Mouse (Mus musculus) limb, embryonic 14.5 days (tissue): ENCODE data around the gene Stk35. TPM values are rescaled to one million over a fixed set of nuclear protein-coding genes. Genes with fewer than 3 reads are reported as not detected.

Source experiments
- ATAC-seq: fragments of 200-750 bp; cut with Nextera tagmentation; 2 replicates; pipeline ENCODE4 v1.8.0; 2017; ENCODE audit warnings: low read depth, moderate number of reproducible peaks, moderate TSS enrichment; ENCODE audit not compliant: low FRiP score
- DNase-seq: peaks from one replicate; pipeline ENCODE4 v3.0.0-alpha.2; 2015; ENCODE audit warnings: low spot score
- H3K27ac ChIP-seq: fragments of 300-500 bp; sonication (generic); replicated peaks from 2 replicates; pipeline ENCODE4 v1.5.1; 2014; ENCODE audit warnings: low read depth, mild to moderate bottlenecking, low read length, moderate library complexity, mixed read lengths
- H3K27me3 ChIP-seq: fragments of 300-500 bp; sonication (generic); 2 replicates; pipeline ENCODE4 v1.6.1; 2014; ENCODE audit warnings: low read length, mixed read lengths; ENCODE audit not compliant: control insufficient read depth, insufficient read depth
- H3K36me3 ChIP-seq: fragments of 300-500 bp; sonication (generic); 2 replicates; pipeline ENCODE4 v1.6.1; 2014; ENCODE audit warnings: mild to moderate bottlenecking, low read length, moderate library complexity, mixed read lengths; ENCODE audit not compliant: control insufficient read depth, insufficient read depth
- H3K4me1 ChIP-seq: fragments of 300-500 bp; sonication (generic); 2 replicates; pipeline ENCODE4 v1.6.1; 2014; ENCODE audit warnings: antibody characterized with exemption, low read length, mixed read lengths; ENCODE audit not compliant: control insufficient read depth, insufficient read depth
- H3K4me2 ChIP-seq: fragments of 300-500 bp; sonication (generic); replicated peaks from 2 replicates; pipeline ENCODE4 v1.6.1; 2014; ENCODE audit warnings: low read depth, mild to moderate bottlenecking, low read length, moderate library complexity; ENCODE audit not compliant: severe bottlenecking
- H3K4me3 ChIP-seq: fragments of 300-500 bp; sonication (generic); replicated peaks from 2 replicates; pipeline ENCODE4 v1.5.1; 2014; ENCODE audit warnings: low read length
- H3K9ac ChIP-seq: fragments of 300-500 bp; sonication (generic); 2 replicates; pipeline ENCODE4 v1.6.1; 2014; ENCODE audit warnings: mild to moderate bottlenecking, low read depth, low read length, moderate library complexity; ENCODE audit not compliant: severe bottlenecking
- H3K9me3 ChIP-seq: fragments of 300-500 bp; sonication (generic); 2 replicates; pipeline ENCODE4 v1.6.1; 2016; ENCODE audit warnings: low read length; ENCODE audit not compliant: control insufficient read depth
- POLR2A ChIP-seq: fragments of 200-500 bp; IDR thresholded peaks from 2 replicates; pipeline ENCODE4 v1.8.0; 2012; ENCODE audit warnings: inconsistent platforms, mild to moderate bottlenecking, moderate library complexity, borderline replicate concordance; ENCODE audit not compliant: insufficient read depth, insufficient read length; ENCODE audit errors: extremely low read depth
- WGBS: fragments of 180-500 bp; shearing (Covaris S2); extraction: QIAGEN DNeasy Blood & Tissue Kit; methylation state at CpG from one replicate; pipeline ENCODE4 v1.1.7; 2014; 5-methylcytosine and 5-hydroxymethylcytosine counted together
- polyA plus RNA-seq, 2 experiments: library from polyadenylated mRNA; depleted of rRNA in 1 of 2; stranded (reverse) in 1 of 2; unstranded in 1 of 2; fragments of >200 nt; fragmentation: Nextera tagmentation in 1 of 2; extraction: Ambion mirVana in 1 of 2; gene quantifications; 2 replicates each; pipeline versions ENCODE4 v1.2.1 to v1.2.3; 2012 to 2014

The Stk35 gene
- polyA plus RNA-seq, 2 experiments, result 12.3 to 21.5 TPM

GRCm38 (mm10) chr2:129800904-129801230 is 550 bp downstream of the Stk35 start:
- WGBS, result under 1% methylated on average over 29 of the region's 32 CpGs
- ATAC-seq, result peak; percentile 25
- peak overlapping the region; percentile 93 for H3K4me3 ChIP-seq

GRCm38 (mm10) chr2:129801231-129802029 is 1.1 kb downstream of the Stk35 start:
- ATAC-seq, result peak; percentile 89

More at GRCm38 (mm10) chr2:129800904-129801230, 550 bp downstream of the Stk35 start:
- Histone ChIP-seq H3K4me1 (peaks cover 19% of the 10 kb centered on the region), H3K36me3 (peaks cover 19% of the 10 kb centered on the region), H3K9me3 (no peaks in the 10 kb centered on the region), H3K9ac (peak overlapping the region; percentile 90), H3K27ac (peak overlapping the region; percentile 90), H3K27me3 (no peaks in the 10 kb centered on the region), H3K4me2 (peak overlapping the region; percentile 69)
- no peak for DNase-seq
- no peak for TF ChIP-seq POLR2A

GRCm38 (mm10) chr2:129805486-129805885 is 5.2 kb downstream of the Stk35 start:
- no peak for ATAC-seq
- no peak for TF ChIP-seq POLR2A
- Histone ChIP-seq H3K4me1 (peaks cover 14% of the 10 kb centered on the region), H3K4me2 (no peak overlapping the region), H3K9ac (no peak overlapping the region), H3K27me3 (no peaks in the 10 kb centered on the region), H3K36me3 (peaks cover 48% of the 10 kb centered on the region), H3K4me3 (no peak overlapping the region), H3K27ac (no peak overlapping the region), H3K9me3 (no peaks in the 10 kb centered on the region)
- DNase-seq, result no peak
- WGBS, result 92% methylated on average over 4 of the region's 4 CpGs

More at GRCm38 (mm10) chr2:129801231-129802029, 1.1 kb downstream of the Stk35 start:
- under 1% methylated on average over 60 of the region's 73 CpGs for WGBS
- Histone ChIP-seq H3K9me3 (no peaks in the 10 kb centered on the region), H3K36me3 (peaks cover 23% of the 10 kb centered on the region), H3K4me3 (peak overlapping the region; percentile 93), H3K4me2 (peak overlapping the region; percentile 69), H3K9ac (peak overlapping the region; percentile 90), H3K27ac (peak overlapping the region; percentile 90), H3K4me1 (peaks cover 19% of the 10 kb centered on the region), H3K27me3 (no peaks in the 10 kb centered on the region)
- peak; percentile 88 for DNase-seq
- no peak for TF ChIP-seq POLR2A

GRCm38 (mm10) chr2:129806486-129806885 is 6.2 kb downstream of the Stk35 start:
- no peak for TF ChIP-seq POLR2A
- Histone ChIP-seq H3K9ac (no peak overlapping the region), H3K4me2 (no peak overlapping the region), H3K9me3 (no peaks in the 10 kb centered on the region), H3K36me3 (peaks cover 58% of the 10 kb centered on the region), H3K4me1 (peaks cover 14% of the 10 kb centered on the region), H3K4me3 (no peak overlapping the region), H3K27ac (no peak overlapping the region), H3K27me3 (no peaks in the 10 kb centered on the region)
- 69% methylated on average over 2 of the region's 2 CpGs for WGBS
- ATAC-seq (no peak), DNase-seq (no peak)

- no peak overlapping the region for H3K27ac ChIP-seq
- DNase-seq, result no peak
- H3K27me3 ChIP-seq, result no peaks in the 10 kb centered on the region
- H3K4me2 ChIP-seq, result no peak overlapping the region
- no peak for ATAC-seq
- 97% methylated on average over 7 of the region's 7 CpGs for WGBS
- no peak overlapping the region for H3K9ac ChIP-seq
- H3K9me3 ChIP-seq, result no peaks in the 10 kb centered on the region
- TF ChIP-seq POLR2A, result no peak
- H3K4me3 ChIP-seq, result no peak overlapping the region
- peaks cover 57% of the 10 kb centered on the region for H3K36me3 ChIP-seq
- no peaks in the 10 kb centered on the region for H3K4me1 ChIP-seq
Observed at GRCm38 (mm10) chr2:129810563-129810962, 10.2 kb downstream of the Stk35 start.
